Mouse (Mus musculus) neural tube, embryonic 11.5 days (tissue): ENCODE data around the gene Emd. TPM values are rescaled to one million over a fixed set of nuclear protein-coding genes. Genes with fewer than 3 reads are reported as not detected.
A peak's percentile ranks its signal among the peaks of the same experiment; 100 is the strongest.

Experiments used
- ATAC-seq: fragments of 200-750 bp; cut with Nextera tagmentation; 2 replicates; pipeline ENCODE4 v1.8.0; 2017; ENCODE audit warnings: moderate number of reproducible peaks, mild to moderate bottlenecking, moderate TSS enrichment, moderate library complexity; ENCODE audit not compliant: insufficient read depth, low FRiP score, low TSS enrichment
- DNase-seq: peaks from one replicate; pipeline ENCODE4 v3.0.0-alpha.2; 2015; ENCODE audit warnings: low spot score
- H3K27ac ChIP-seq: fragments of 300-500 bp; sonication (generic); 2 replicates; pipeline ENCODE4 v1.5.1; 2014; ENCODE audit warnings: low read depth, mild to moderate bottlenecking, low read length
- H3K27me3 ChIP-seq: fragments of 300-500 bp; sonication (generic); 2 replicates; pipeline ENCODE4 v1.6.1; 2014; ENCODE audit warnings: mild to moderate bottlenecking, low read length, mixed read lengths; ENCODE audit not compliant: control insufficient read depth, insufficient read depth
- H3K36me3 ChIP-seq: fragments of 300-500 bp; sonication (generic); 2 replicates; pipeline ENCODE4 v1.6.1; 2014; ENCODE audit warnings: mild to moderate bottlenecking, low read length, moderate library complexity, mixed read lengths; ENCODE audit not compliant: control insufficient read depth, insufficient read depth
- H3K4me1 ChIP-seq: fragments of 300-500 bp; sonication (generic); 2 replicates; pipeline ENCODE4 v1.6.1; 2014; ENCODE audit warnings: low read length, mixed read lengths; ENCODE audit not compliant: control insufficient read depth, insufficient read depth
- H3K4me2 ChIP-seq: fragments of 300-500 bp; sonication (generic); 2 replicates; pipeline ENCODE4 v1.6.1; 2014; ENCODE audit warnings: low read depth, mild to moderate bottlenecking, moderate library complexity
- H3K4me3 ChIP-seq: fragments of 300-500 bp; sonication (generic); 2 replicates; pipeline ENCODE4 v1.5.1; 2014; ENCODE audit warnings: low read depth, low read length
- H3K9ac ChIP-seq: fragments of 300-500 bp; sonication (generic); 2 replicates; pipeline ENCODE4 v1.6.1; 2014; ENCODE audit warnings: mild to moderate bottlenecking, low read length
- H3K9me3 ChIP-seq: fragments of 300-500 bp; sonication (generic); 2 replicates; pipeline ENCODE4 v1.6.1; 2016; ENCODE audit warnings: low read length; ENCODE audit not compliant: control insufficient read depth
- WGBS: fragments of 180-500 bp; shearing (Covaris S2); extraction: QIAGEN DNeasy Blood & Tissue Kit; methylation state at CpG from one replicate; pipeline ENCODE4 v1.1.7; 2014; 5-methylcytosine and 5-hydroxymethylcytosine counted together
- polyA plus RNA-seq: library from polyadenylated mRNA; unstranded; fragments of >200 nt; fragmentation: Nextera tagmentation; extraction: Ambion mirVana; gene quantifications from 2 replicates; pipeline ENCODE4 v1.2.1, GENCODE M21; 2014

Gene Emd
- polyA plus RNA-seq, 1 experiment from 2014 or later = 24.0 TPM

GRCm38 (mm10) chrX:74282395-74283091 lies 28.1 kb downstream of the Emd start:
- Histone ChIP-seq H3K9me3 (no peaks in the 10 kb centered on the region), H3K27me3 (no peaks in the 10 kb centered on the region), H3K9ac (peak overlapping the region; percentile 71), H3K4me2 (peak overlapping the region; percentile 65), H3K36me3 (no peaks in the 10 kb centered on the region), H3K4me3 (peak overlapping the region; percentile 57), H3K4me1 (no peaks in the 10 kb centered on the region; the same call in 1 of the 2 replicates), H3K27ac (0 out of 2 replicates have a peak overlapping the region, but pooled peaks have one; percentile 3)
- 17% methylated on average over 39 of the region's 39 CpGs for WGBS
- ATAC-seq (peak; percentile 72), DNase-seq (peak; percentile 80)

- 43% methylated on average over 5 of the region's 5 CpGs for WGBS
- Histone ChIP-seq H3K4me3 (peak overlapping the region; percentile 57), H3K9ac (peak overlapping the region; percentile 71), H3K36me3 (no peaks in the 10 kb centered on the region), H3K9me3 (no peaks in the 10 kb centered on the region), H3K4me2 (peak overlapping the region; percentile 61), H3K4me1 (no peaks in the 10 kb centered on the region; the same call in 1 of the 2 replicates), H3K27ac (no peak overlapping the region), H3K27me3 (no peaks in the 10 kb centered on the region)
- DNase-seq (no peak), ATAC-seq (0 out of 2 replicates have a peak, but pooled peaks have one; percentile 17)
Observed at GRCm38 (mm10) chrX:74283092-74283437, 28.6 kb downstream of the Emd start.

GRCm38 (mm10) chrX:74293431-74293830 lies 38.9 kb downstream of the Emd start:
- Histone ChIP-seq H3K36me3 (no peaks in the 10 kb centered on the region), H3K27me3 (no peaks in the 10 kb centered on the region), H3K4me2 (no peak overlapping the region), H3K27ac (no peak overlapping the region), H3K4me3 (no peak overlapping the region), H3K9me3 (no peaks in the 10 kb centered on the region), H3K9ac (no peak overlapping the region), H3K4me1 (no peaks in the 10 kb centered on the region)
- DNase-seq = no peak
- 75% methylated on average over 4 of the region's 4 CpGs for WGBS
- no peak for ATAC-seq

GRCm38 (mm10) chrX:74296538-74297448 lies 42.3 kb downstream of the Emd start, which contains the start of gene Atp6ap1:
Gene Atp6ap1, plus strand, starts transcription at chrX:74297097.
- no peaks in the 10 kb centered on the region for H3K27me3 ChIP-seq
- no peak within 1 kb of the TSS for H3K27ac ChIP-seq
- DNase-seq = peak; percentile 91
- H3K4me3 ChIP-seq = peak within 1 kb of the TSS; percentile 60
- ATAC-seq = peak; percentile 99
- 14% methylated on average over 37 of the region's 37 CpGs for WGBS
- H3K9me3 ChIP-seq = no peaks in the 10 kb centered on the region
- H3K9ac ChIP-seq = peak within 1 kb of the TSS; percentile 70
- H3K36me3 ChIP-seq = no peaks in the 10 kb centered on the region
- H3K4me2 ChIP-seq = peak within 1 kb of the TSS; percentile 66
- no peaks in the 10 kb centered on the region for H3K4me1 ChIP-seq

GRCm38 (mm10) chrX:74298348-74298747 lies 43.9 kb downstream of the Emd start:
- Histone ChIP-seq H3K4me2 (no peak overlapping the region), H3K27me3 (no peaks in the 10 kb centered on the region), H3K27ac (no peak overlapping the region), H3K36me3 (no peaks in the 10 kb centered on the region), H3K4me1 (no peaks in the 10 kb centered on the region), H3K9me3 (no peaks in the 10 kb centered on the region), H3K9ac (no peak overlapping the region), H3K4me3 (no peak overlapping the region)
- WGBS = 87% methylated on average over 1 of the region's 1 CpGs
- no peak for DNase-seq
- no peak for ATAC-seq

- Histone ChIP-seq H3K4me1 (no peaks in the 10 kb centered on the region), H3K4me2 (no peak overlapping the region), H3K9me3 (no peaks in the 10 kb centered on the region), H3K27me3 (no peaks in the 10 kb centered on the region), H3K27ac (no peak overlapping the region), H3K4me3 (no peak overlapping the region), H3K9ac (no peak overlapping the region), H3K36me3 (no peaks in the 10 kb centered on the region)
- ATAC-seq (no peak), DNase-seq (no peak)
- WGBS = 76% methylated on average over 3 of the region's 3 CpGs
Observed at GRCm38 (mm10) chrX:74299721-74300120, 45.2 kb downstream of the Emd start.

- peak within 1 kb of the TSS; percentile 57 for H3K4me2 ChIP-seq
- H3K36me3 ChIP-seq = peaks cover 2% of the 10 kb centered on the region; the same call in 1 of the 2 replicates
- 17% methylated on average over 41 of the region's 41 CpGs for WGBS
- no peaks in the 10 kb centered on the region; the same call in 1 of the 2 replicates for H3K4me1 ChIP-seq
- H3K9me3 ChIP-seq = no peaks in the 10 kb centered on the region
- H3K9ac ChIP-seq = peak within 1 kb of the TSS; percentile 74
- H3K27me3 ChIP-seq = no peaks in the 10 kb centered on the region
- H3K27ac ChIP-seq = peak within 1 kb of the TSS; percentile 82
- H3K4me3 ChIP-seq = peak within 1 kb of the TSS; percentile 57
- ATAC-seq (peak; percentile 76), DNase-seq (peak; percentile 86)
Observed at GRCm38 (mm10) chrX:74304867-74305700, 50.6 kb downstream of the Emd start, which contains the start of gene Gdi1. Gene Gdi1, plus strand, starts transcription at chrX:74304998.
